Mouse (Mus musculus) neural tube, embryonic 13.5 days (tissue): ENCODE measurements around the gene Rlf. TPM values are rescaled to one million over a fixed set of nuclear protein-coding genes. Genes with fewer than 3 reads are reported as not detected.

Experiments used
- ATAC-seq: fragments of 200-750 bp; cut with Nextera tagmentation; 2 replicates; pipeline ENCODE4 v1.8.0; 2017; ENCODE audit warnings: low read depth, mild to moderate bottlenecking, moderate TSS enrichment, moderate library complexity
- H3K27ac ChIP-seq: fragments of 300-500 bp; sonication (generic); replicated peaks from 2 replicates; pipeline ENCODE4 v1.5.1; 2015; ENCODE audit warnings: moderate library complexity, mild to moderate bottlenecking, inconsistent platforms
- H3K27me3 ChIP-seq: fragments of 300-500 bp; sonication (generic); 2 replicates; pipeline ENCODE4 v1.6.1; 2015; ENCODE audit warnings: mild to moderate bottlenecking, inconsistent platforms
- H3K36me3 ChIP-seq: fragments of 300-500 bp; sonication (generic); 2 replicates; pipeline ENCODE4 v1.6.1; 2015; ENCODE audit warnings: mild to moderate bottlenecking, inconsistent platforms
- H3K4me1 ChIP-seq: fragments of 300-500 bp; sonication (generic); replicated peaks from 2 replicates; pipeline ENCODE4 v1.6.1; 2015; ENCODE audit warnings: inconsistent platforms
- H3K4me2 ChIP-seq: fragments of 300-500 bp; sonication (generic); 2 replicates; pipeline ENCODE4 v1.6.1; 2015; ENCODE audit warnings: inconsistent platforms, mild to moderate bottlenecking, moderate library complexity
- H3K4me3 ChIP-seq: fragments of 300-500 bp; sonication (generic); 2 replicates; pipeline ENCODE4 v1.5.1; 2015; ENCODE audit warnings: mild to moderate bottlenecking, inconsistent platforms
- H3K9ac ChIP-seq: fragments of 300-500 bp; sonication (generic); 2 replicates; pipeline ENCODE4 v1.6.1; 2015; ENCODE audit warnings: moderate library complexity, mild to moderate bottlenecking, inconsistent platforms
- H3K9me3 ChIP-seq: fragments of 300-500 bp; sonication (generic); 2 replicates; pipeline ENCODE4 v1.6.1; 2016; ENCODE audit warnings: inconsistent platforms
- WGBS: fragments of 180-500 bp; shearing (Covaris S2); methylation state at CpG from one replicate; pipeline ENCODE4 v1.1.7; 2015; 5-methylcytosine and 5-hydroxymethylcytosine counted together
- polyA plus RNA-seq: library from polyadenylated mRNA; unstranded; fragments of >200 nt; fragmentation: Nextera tagmentation; extraction: Ambion mirVana; gene quantifications from 2 replicates; pipeline ENCODE4 v1.2.1, GENCODE M21; 2015

The Rlf gene
- polyA plus RNA-seq, 1 experiment from 2014 or later, result 25.6 TPM

GRCm38 (mm10) chr4:121109126-121109525 is 105.8 kb downstream of the Rlf start, which contains the start of gene Tmco2:
Gene Tmco2, minus strand, starts transcription at chr4:121109226.
- no peaks in the 10 kb centered on the region for H3K36me3 ChIP-seq
- ATAC-seq, result no peak
- H3K27ac ChIP-seq, result no peak within 1 kb of the TSS
- WGBS, result 90% methylated on average over 2 of the region's 2 CpGs
- H3K4me3 ChIP-seq, result no peak within 1 kb of the TSS
- H3K9ac ChIP-seq, result no peak within 1 kb of the TSS
- no peaks in the 10 kb centered on the region for H3K9me3 ChIP-seq
- H3K4me1 ChIP-seq, result no peaks in the 10 kb centered on the region
- no peaks in the 10 kb centered on the region for H3K27me3 ChIP-seq
- no peak within 1 kb of the TSS for H3K4me2 ChIP-seq

DNA sequence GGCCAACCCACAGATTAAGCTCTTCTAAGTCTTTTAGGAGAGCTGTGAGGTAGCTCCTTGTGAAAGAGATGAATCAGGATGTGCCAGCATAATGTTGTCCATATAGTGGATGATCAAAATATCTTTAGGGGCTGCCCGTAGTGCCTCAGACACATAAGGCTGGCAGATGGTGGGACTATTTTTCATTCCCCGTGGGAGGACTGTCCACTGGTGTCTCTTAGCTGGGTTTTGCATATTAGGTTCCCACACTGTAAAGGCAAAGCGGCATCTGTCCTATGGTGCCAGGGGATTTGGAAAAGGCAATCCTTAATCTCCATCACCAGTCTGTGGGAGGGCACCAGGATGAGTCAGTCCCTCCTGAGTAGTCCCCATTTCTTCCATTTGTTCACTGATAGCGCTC is 111.6 kb downstream of the Rlf start:
- 81% methylated on average over 4 of the region's 4 CpGs for WGBS
- no peak overlapping the region for H3K9ac ChIP-seq
- no peaks in the 10 kb centered on the region for H3K9me3 ChIP-seq
- no peaks in the 10 kb centered on the region for H3K4me1 ChIP-seq
- H3K27ac ChIP-seq, result no peak overlapping the region
- no peak for ATAC-seq
- no peak overlapping the region for H3K4me3 ChIP-seq
- H3K4me2 ChIP-seq, result no peak overlapping the region
- H3K27me3 ChIP-seq, result 0 out of 2 replicates have a peak, but pooled peaks cover 3% of the 10 kb centered on the region
- no peaks in the 10 kb centered on the region for H3K36me3 ChIP-seq

- 0 out of 2 replicates have a peak, but pooled peaks cover 3% of the 10 kb centered on the region for H3K27me3 ChIP-seq
- H3K36me3 ChIP-seq, result peaks cover 26% of the 10 kb centered on the region
- peak within 1 kb of the TSS; percentile 83 for H3K4me2 ChIP-seq
- peak; percentile 91 for ATAC-seq
- under 1% methylated on average over 39 of the region's 39 CpGs for WGBS
- peak within 1 kb of the TSS; percentile 83 for H3K9ac ChIP-seq
- H3K4me3 ChIP-seq, result peak within 1 kb of the TSS; percentile 91
- no peaks in the 10 kb centered on the region for H3K9me3 ChIP-seq
- peak within 1 kb of the TSS; percentile 68 for H3K27ac ChIP-seq
- H3K4me1 ChIP-seq, result peaks cover 14% of the 10 kb centered on the region
These were observed 117.1 kb downstream of the Rlf start, which contains the start of gene Zmpste24 for GRCm38 (mm10) chr4:121097650-121098378. Gene Zmpste24, minus strand, starts transcription at chr4:121098241.

Other genes with a start within 250 kb of the Rlf start
- gene Smap2, start 197.8 kb downstream of the Rlf start, polyA plus RNA-seq, result 42.0 and 42.4 TPM in 2 replicates
- gene Col9a2, start 175.7 kb downstream of the Rlf start, polyA plus RNA-seq, result 17.7 and 24.4 TPM in 2 replicates
- gene Zmpste24, start 116.8 kb downstream of the Rlf start, polyA plus RNA-seq, result 28.3 and 31.0 TPM in 2 replicates
- gene Tmco2, start 105.9 kb downstream of the Rlf start, polyA plus RNA-seq, result not detected in 2 replicates
- gene Gm12888, start 109.8 kb upstream of the Rlf start, polyA plus RNA-seq, result not detected in 2 replicates
- not detected in 2 replicates for gene Gm12886, start 208.0 kb upstream of the Rlf start, polyA plus RNA-seq